Mouse (Mus musculus): ENCODE measurements around the gene Zcchc18. TPM values are rescaled to one million over a fixed set of nuclear protein-coding genes. Genes with fewer than 3 reads are reported as not detected.

The Zcchc18 gene
- total RNA-seq, 4 experiments from 2014 or later: 251 to 290 (median 278) TPM

DNA sequence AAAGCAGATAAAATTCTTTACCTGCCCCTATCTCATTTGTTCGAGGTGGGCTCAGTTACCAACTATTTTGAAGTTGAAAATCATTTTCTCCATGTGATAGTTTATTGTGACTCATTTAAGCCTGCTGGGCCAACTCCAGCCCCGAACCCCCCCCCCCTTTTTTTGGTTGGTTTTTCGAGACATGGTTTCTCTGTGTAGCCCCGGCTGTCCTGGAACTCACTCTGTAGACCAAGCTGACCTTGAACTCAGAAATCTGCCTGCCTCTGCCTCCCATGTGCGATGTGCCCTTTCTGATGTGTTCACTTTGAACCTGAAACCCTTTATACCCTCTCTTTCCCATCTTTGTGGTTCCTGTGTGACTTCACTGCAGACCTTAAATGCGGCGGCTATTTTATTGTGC is 45.5 kb downstream of the Zcchc18 start:
- DNase-seq (ENCODE audit: low spot score in 2 of 2): no peak

Other genes starting within 250 kb of the Zcchc18 start
- gene Morf4l2, start 249.5 kb upstream of the Zcchc18 start, total RNA-seq (2022): 100 to 1,000 TPM; 325 to 385 (median 347) TPM
- under 1 TPM in 1 of 4 experiments, not detected in 3; 0.45 TPM for gene Glra4, start 213.0 kb upstream of the Zcchc18 start, total RNA-seq (2022)
- gene Plp1, start 170.5 kb upstream of the Zcchc18 start, total RNA-seq (2022): 100 to 1,000 TPM; 774 to 956 (median 858) TPM
- 10 to 100 TPM; 15.3 to 31.4 (median 24.5) TPM for gene Rab9b, start 124.4 kb upstream of the Zcchc18 start, total RNA-seq (2022)
- gene H2bfm, start 65.8 kb upstream of the Zcchc18 start, total RNA-seq (2022): not detected
- 10 to 100 TPM; 11.6 to 19.9 (median 16.2) TPM for gene Tmsb15b2, start 17.7 kb upstream of the Zcchc18 start, total RNA-seq (2022)
- 1 to 10 TPM; 1.6 to 3.9 (median 3.8) TPM for gene Tmsb15l, start 16.3 kb upstream of the Zcchc18 start, total RNA-seq (2022)
- gene Tmsb15b1, start 16.3 kb upstream of the Zcchc18 start, total RNA-seq (2022): 1 to 10 TPM; 2.8 to 8.9 (median 5.3) TPM
- gene Slc25a53, start 45.1 kb downstream of the Zcchc18 start, total RNA-seq (2022): 10 to 100 TPM; 24.6 to 35.4 (median 32.0) TPM
- gene Fam199x, start 56.4 kb downstream of the Zcchc18 start, total RNA-seq (2022): 10 to 100 TPM in 2 of 4 experiments, 1 to 10 TPM in 2; 9.8 to 10.2 (median 10.0) TPM
- gene Esx1, start 128.9 kb downstream of the Zcchc18 start, total RNA-seq (2022): not detected

Data from layer of hippocampus, adult 8-10 months (tissue).